Mouse (Mus musculus): ENCODE results near the gene H2-Ab1. TPM values are rescaled to one million over a fixed set of nuclear protein-coding genes. Genes with fewer than 3 reads are reported as not detected.
"Not testable (repeated sequence)": the region's sequence is repeated elsewhere in the genome, so short reads cannot be mapped to it uniquely, and the experiment has no call there.

Gene H2-Ab1
- polyA plus RNA-seq, 2 experiments = 5.6 to 7.6 TPM

DNA sequence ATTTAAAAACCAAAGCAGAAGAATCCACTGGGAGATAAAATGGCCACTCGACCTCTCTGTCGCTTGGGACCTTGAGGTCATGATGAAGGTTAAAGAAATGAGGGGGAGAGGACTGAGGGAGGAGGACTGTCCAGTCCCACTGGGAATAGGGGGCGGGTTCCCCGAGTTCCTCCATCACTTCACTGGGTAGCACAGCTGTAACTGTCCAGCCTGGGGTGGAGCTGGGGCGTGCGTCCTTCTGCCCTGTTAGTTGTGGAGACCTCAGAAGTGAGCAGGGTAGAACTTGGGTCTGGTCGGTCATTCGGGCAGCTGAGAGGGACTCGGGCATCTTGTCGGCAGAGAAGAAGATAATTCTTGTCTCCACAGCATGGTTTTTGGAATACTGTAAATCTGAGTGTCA is 51.7 kb downstream of the H2-Ab1 start:
- no peak for TF ChIP-seq POLR2A (IDR thresholded peaks at IDR 0.05; ENCODE audit: borderline replicate concordance, extremely low read depth, insufficient read depth, insufficient read length)
- Histone ChIP-seq H3K36me3 (ENCODE audit: control insufficient read depth, insufficient read depth, low read length) (no peaks in the 10 kb centered on the region), H3K4me1 (ENCODE audit: control insufficient read depth, insufficient read depth, low read length) (no peaks in the 10 kb centered on the region), H3K4me2 (replicated peaks; ENCODE audit: low read depth, low read length, severe bottlenecking) (peak overlapping the region; percentile 66), H3K4me3 (replicated peaks; ENCODE audit: low read length) (peak overlapping the region; percentile 61), H3K9me3 (ENCODE audit: control insufficient read depth, low read length) (no peaks in the 10 kb centered on the region), H3K27ac (replicated peaks; ENCODE audit: low read depth, low read length) (no peak overlapping the region), H3K27me3 (ENCODE audit: control insufficient read depth, insufficient read depth, low read length) (no peaks in the 10 kb centered on the region), H3K9ac (ENCODE audit: low read depth, low read length, severe bottlenecking) (peak overlapping the region; percentile 69)
- DNase-seq (ENCODE audit: low spot score) (no peak), ATAC-seq (ENCODE audit: low FRiP score, low read depth) (no peak)
- WGBS = 35% methylated on average over 10 of the region's 10 CpGs

GRCm38 (mm10) chr17:34309683-34310385 is 52.3 kb downstream of the H2-Ab1 start:
- H3K4me3 ChIP-seq (replicated peaks; ENCODE audit: low read length) = peak overlapping the region; percentile 61
- peak overlapping the region; percentile 69 for H3K9ac ChIP-seq (ENCODE audit: low read depth, low read length, severe bottlenecking)
- 0 out of 2 replicates have a peak overlapping the region, but pooled peaks have one; percentile 43 for H3K27ac ChIP-seq (replicated peaks; ENCODE audit: low read depth, low read length)
- H3K9me3 ChIP-seq (ENCODE audit: control insufficient read depth, low read length) = no peaks in the 10 kb centered on the region
- H3K36me3 ChIP-seq (ENCODE audit: control insufficient read depth, insufficient read depth, low read length) = no peaks in the 10 kb centered on the region
- no peaks in the 10 kb centered on the region for H3K4me1 ChIP-seq (ENCODE audit: control insufficient read depth, insufficient read depth, low read length)
- peak; percentile 76 for DNase-seq (ENCODE audit: low spot score)
- no peaks in the 10 kb centered on the region for H3K27me3 ChIP-seq (ENCODE audit: control insufficient read depth, insufficient read depth, low read length)
- 22% methylated on average over 38 of the region's 38 CpGs for WGBS
- peak; percentile 45; the same call in 1 of the 2 replicates for TF ChIP-seq POLR2A (IDR thresholded peaks at IDR 0.05; ENCODE audit: borderline replicate concordance, extremely low read depth, insufficient read depth, insufficient read length)
- peak overlapping the region; percentile 66 for H3K4me2 ChIP-seq (replicated peaks; ENCODE audit: low read depth, low read length, severe bottlenecking)
- ATAC-seq (ENCODE audit: low FRiP score, low read depth) = peak; percentile 84

DNA sequence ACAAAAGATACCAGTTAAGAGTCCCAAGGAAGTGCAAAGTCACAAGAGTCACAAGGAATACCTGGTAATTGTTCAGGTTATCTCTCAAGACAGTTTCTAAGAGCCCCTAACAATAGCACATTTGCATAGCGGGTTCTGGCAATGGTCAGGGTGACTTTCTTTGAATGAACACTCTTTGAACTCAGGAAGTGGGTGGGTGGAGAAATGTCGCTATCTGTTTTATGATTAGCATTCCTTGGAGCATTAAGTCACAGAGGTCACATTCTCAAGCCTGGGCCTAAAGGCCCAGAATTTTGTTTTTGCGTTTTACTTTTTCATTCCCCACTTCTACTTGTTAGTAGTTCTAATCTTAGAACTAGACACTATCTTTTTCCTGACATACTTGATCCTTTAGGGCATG is 53.0 kb downstream of the H2-Ab1 start:
- H3K9ac ChIP-seq (ENCODE audit: low read depth, low read length, severe bottlenecking); H3K4me3 ChIP-seq (replicated peaks; ENCODE audit: low read length); H3K4me2 ChIP-seq (replicated peaks; ENCODE audit: low read depth, low read length, severe bottlenecking); ATAC-seq (ENCODE audit: low FRiP score, low read depth); H3K27me3 ChIP-seq (ENCODE audit: control insufficient read depth, insufficient read depth, low read length); DNase-seq (ENCODE audit: low spot score); H3K4me1 ChIP-seq (ENCODE audit: control insufficient read depth, insufficient read depth, low read length); H3K9me3 ChIP-seq (ENCODE audit: control insufficient read depth, low read length); H3K36me3 ChIP-seq (ENCODE audit: control insufficient read depth, insufficient read depth, low read length); H3K27ac ChIP-seq (replicated peaks; ENCODE audit: low read depth, low read length): not testable (repeated sequence)
- WGBS = 78% methylated on average over 3 of the region's 3 CpGs

GRCm38 (mm10) chr17:34312185-34312584 is 54.7 kb downstream of the H2-Ab1 start:
- DNase-seq (ENCODE audit: low spot score) = no peak
- TF ChIP-seq POLR2A (IDR thresholded peaks at IDR 0.05; ENCODE audit: borderline replicate concordance, extremely low read depth, insufficient read depth, insufficient read length) = no peak
- Histone ChIP-seq H3K9ac (ENCODE audit: low read depth, low read length, severe bottlenecking) (no peak overlapping the region), H3K27ac (replicated peaks; ENCODE audit: low read depth, low read length) (no peak overlapping the region), H3K9me3 (ENCODE audit: control insufficient read depth, low read length) (no peaks in the 10 kb centered on the region), H3K4me2 (replicated peaks; ENCODE audit: low read depth, low read length, severe bottlenecking) (no peak overlapping the region), H3K36me3 (ENCODE audit: control insufficient read depth, insufficient read depth, low read length) (no peaks in the 10 kb centered on the region), H3K4me1 (ENCODE audit: control insufficient read depth, insufficient read depth, low read length) (no peaks in the 10 kb centered on the region), H3K27me3 (ENCODE audit: control insufficient read depth, insufficient read depth, low read length) (no peaks in the 10 kb centered on the region), H3K4me3 (replicated peaks; ENCODE audit: low read length) (no peak overlapping the region)
- ATAC-seq (ENCODE audit: low FRiP score, low read depth) = no peak
- WGBS = 91% methylated on average over 1 of the region's 1 CpGs

DNA sequence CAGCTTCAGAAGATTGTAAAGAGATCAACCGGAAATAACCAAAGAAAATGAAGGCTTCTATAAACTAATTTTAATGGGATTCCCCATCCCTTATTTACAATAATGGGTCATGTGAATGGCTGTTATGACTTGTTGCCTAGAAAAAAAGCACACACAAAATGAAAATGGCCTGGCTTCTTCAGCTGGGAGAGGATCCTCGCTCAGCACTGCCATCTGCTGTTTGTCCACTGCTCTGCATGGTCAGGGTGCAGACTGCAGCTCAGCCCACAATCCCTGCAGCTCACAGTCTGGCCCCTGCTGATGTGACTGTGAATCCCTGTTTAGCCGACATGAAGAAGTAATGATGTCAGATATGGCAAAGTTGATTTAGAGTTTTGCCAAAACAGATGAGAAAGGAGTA is 55.9 kb downstream of the H2-Ab1 start:
- TF ChIP-seq POLR2A (IDR thresholded peaks at IDR 0.05; ENCODE audit: borderline replicate concordance, extremely low read depth, insufficient read depth, insufficient read length) = no peak
- 43% methylated on average over 3 of the region's 3 CpGs for WGBS
- no peak overlapping the region for H3K9ac ChIP-seq (ENCODE audit: low read depth, low read length, severe bottlenecking)
- no peaks in the 10 kb centered on the region for H3K9me3 ChIP-seq (ENCODE audit: control insufficient read depth, low read length)
- H3K4me2 ChIP-seq (replicated peaks; ENCODE audit: low read depth, low read length, severe bottlenecking) = no peak overlapping the region
- DNase-seq (ENCODE audit: low spot score) (peak; percentile 70), ATAC-seq (ENCODE audit: low FRiP score, low read depth) (peak; percentile 53; the same call in 1 of the 2 replicates)
- H3K27me3 ChIP-seq (ENCODE audit: control insufficient read depth, insufficient read depth, low read length) = no peaks in the 10 kb centered on the region
- H3K36me3 ChIP-seq (ENCODE audit: control insufficient read depth, insufficient read depth, low read length) = no peaks in the 10 kb centered on the region
- H3K4me1 ChIP-seq (ENCODE audit: control insufficient read depth, insufficient read depth, low read length) = no peaks in the 10 kb centered on the region
- no peak overlapping the region for H3K27ac ChIP-seq (replicated peaks; ENCODE audit: low read depth, low read length)
- no peak overlapping the region for H3K4me3 ChIP-seq (replicated peaks; ENCODE audit: low read length)
